Mouse (Mus musculus): ENCODE data around the gene Epsti1. TPM values are rescaled to one million over a fixed set of nuclear protein-coding genes. Genes with fewer than 3 reads are reported as not detected.
"Not testable (repeated sequence)": the region's sequence is repeated elsewhere in the genome, so short reads cannot be mapped to it uniquely, and the experiment has no call there.

Gene Epsti1
- 66.6 and 104 TPM in 2 replicates for polyA plus RNA-seq (2015; fragmentation: Nextera tagmentation; extraction: Ambion mirVana)

DNA sequence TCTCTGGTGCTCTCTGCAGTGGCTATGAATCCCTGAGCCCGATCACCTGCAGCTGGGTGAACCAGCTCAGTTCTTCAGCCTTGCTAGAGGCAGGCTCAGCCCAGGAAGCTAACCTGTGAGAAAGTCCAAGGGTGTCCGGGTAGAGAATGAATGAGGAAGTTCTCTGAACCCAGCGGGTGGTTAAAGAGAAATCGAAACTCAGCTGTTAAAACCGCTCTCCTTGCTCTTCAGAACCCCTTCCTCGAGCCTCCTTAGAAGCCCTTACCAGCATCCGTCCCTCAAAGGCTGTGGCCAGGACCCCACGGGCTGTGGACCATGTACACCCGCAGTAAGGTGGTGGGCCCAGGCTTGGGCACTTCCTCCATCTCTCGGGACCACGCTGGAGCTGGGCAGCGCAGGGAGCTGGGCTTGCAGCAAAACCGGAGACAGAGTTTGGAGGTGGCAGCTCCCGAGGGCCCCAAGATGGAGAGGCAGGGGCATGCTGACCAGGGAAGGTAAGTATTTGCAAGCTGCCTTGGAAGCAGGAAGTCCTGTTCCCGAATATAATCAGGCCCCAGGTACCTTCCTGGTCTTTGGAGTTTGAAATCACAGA is at the start of gene Epsti1:
TSS of gene Epsti1 (plus strand) at position 69 of the 592 bp plus-strand sequence.
- peak; percentile 72 for DNase-seq (ENCODE audit: low spot score)

DNA sequence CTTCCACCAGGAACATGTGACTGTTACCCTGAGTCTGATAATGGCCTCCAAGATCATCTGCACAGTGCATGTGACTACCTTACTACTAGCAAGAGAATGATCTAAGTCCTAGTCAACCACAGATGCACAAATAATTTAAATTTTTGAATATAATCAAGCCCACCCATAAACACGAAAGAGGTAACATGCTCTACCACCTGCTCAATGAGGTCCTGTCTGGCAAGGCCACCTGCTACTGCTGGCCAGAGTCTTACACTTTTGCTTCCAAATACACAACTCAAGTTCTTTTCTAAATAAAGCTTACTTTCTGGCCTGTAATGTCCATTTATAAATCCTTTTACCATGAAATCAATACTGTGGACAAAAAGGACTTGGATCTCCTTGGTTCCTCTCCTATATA is 44.1 kb upstream of the Epsti1 start:
- DNase-seq (ENCODE audit: low spot score): no peak

DNA sequence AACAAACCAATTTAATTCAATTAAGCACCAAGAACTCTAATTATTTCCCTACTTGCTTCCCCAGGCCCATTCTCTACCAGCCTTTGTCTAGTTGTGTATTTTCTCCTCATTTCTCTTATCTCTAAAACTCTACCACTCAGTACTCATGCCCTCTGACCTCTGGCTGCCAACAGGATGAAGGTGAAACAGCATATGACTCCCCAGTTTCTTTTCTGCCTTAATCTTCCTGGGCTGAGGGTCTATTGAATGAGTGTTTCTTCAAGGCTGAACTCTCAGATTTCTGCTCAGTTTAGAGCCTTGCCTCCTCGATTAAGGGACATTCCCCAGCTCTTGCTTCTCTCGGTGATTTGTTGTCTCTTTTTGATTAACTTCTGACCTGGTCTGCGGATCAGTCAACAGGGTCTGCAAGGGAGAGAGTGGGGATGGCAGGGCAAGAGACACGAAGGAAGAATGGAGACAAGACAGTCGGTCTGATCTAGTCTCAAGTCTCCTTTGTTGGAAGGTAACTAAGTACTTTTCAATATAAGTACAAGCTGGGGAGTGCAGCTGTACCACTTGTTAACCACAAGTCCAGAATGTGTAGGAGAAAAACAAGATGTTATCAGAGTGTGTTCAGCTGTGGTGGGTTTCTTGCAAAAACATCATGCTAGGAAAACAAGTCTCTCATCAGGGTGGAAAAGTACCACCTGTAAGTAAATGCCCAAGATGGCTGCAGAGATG is 43.0 kb upstream of the Epsti1 start:
- peak; percentile 84 for DNase-seq (ENCODE audit: low spot score)

DNA sequence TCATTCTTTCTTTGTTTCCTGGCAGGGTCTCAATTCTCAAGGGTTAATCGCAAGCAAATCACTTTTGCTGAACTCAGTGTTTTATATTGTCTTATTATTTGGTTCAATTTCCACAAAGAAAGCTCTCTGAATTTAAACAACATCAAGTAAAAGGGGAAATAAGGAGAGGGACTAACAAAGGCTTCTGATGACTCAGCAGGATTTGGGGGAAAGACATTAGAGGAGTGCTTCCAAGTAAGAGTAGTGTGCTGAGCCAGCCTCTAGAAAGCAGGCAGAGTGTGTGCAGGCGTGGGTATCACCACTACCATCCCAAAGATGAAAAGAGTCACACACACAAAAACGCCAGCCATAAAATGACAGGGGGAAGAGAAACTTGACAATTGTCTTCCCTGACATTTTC is 40.0 kb upstream of the Epsti1 start:
- DNase-seq (ENCODE audit: low spot score): no peak

DNA sequence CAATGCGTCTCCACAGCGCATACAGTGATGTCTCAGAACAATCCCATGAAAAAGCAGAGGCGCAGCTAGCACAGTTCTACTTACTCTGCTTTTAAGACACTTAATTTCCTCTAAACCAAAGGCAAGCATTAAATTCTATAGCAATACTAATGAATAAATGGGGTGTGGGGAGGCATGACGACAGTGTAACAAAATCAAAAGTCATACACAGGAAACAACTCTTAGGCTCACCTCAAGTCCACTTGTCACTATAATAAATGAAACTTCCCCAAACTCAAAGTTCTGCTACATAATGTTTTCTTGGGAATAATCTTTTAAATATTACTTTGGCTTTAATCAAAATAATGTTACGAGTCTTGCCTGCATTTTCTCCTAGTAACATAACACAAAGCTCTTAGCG is 39.5 kb upstream of the Epsti1 start:
- no peak for DNase-seq (ENCODE audit: low spot score)

DNA sequence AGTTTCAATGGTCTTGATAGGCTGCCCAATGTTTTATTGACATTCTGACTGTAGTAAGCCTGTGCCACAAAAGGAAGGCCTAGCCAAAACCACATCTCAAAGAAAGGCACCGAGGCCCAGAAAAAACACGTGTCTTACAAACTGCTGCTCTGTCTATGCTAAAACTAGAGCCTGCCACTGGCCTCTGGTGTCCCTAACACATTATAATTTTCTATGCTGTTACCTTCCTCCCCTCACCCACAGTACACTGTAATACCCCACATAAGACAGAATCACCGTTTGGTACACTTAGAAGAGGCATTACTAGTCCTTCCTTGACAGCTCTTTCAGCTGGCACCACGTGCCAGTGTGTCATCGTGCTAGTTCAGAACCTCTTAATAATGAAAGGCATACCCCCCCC is 36.4 kb upstream of the Epsti1 start:
- peak; percentile 43 for DNase-seq (ENCODE audit: low spot score)

DNA sequence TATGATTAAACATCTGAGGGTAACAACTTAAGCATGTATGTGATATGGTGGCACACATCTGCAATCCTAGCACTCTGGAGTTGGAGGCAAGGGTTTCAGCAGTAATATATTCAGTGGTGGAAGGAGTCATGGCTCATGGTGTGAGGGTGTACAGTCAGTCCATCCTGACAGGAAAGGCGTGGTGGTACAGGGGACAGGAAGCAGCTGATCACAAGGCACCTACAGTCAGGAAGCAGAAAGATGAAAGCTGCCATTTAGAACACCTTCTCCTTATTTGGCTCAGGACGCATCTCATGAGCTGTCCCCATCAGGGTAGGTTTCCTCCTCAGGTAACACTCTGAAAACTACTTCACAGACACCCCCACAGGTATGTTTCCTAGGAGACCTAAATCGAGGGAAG is 33.1 kb upstream of the Epsti1 start:
- DNase-seq (ENCODE audit: low spot score): peak; percentile 49

DNA sequence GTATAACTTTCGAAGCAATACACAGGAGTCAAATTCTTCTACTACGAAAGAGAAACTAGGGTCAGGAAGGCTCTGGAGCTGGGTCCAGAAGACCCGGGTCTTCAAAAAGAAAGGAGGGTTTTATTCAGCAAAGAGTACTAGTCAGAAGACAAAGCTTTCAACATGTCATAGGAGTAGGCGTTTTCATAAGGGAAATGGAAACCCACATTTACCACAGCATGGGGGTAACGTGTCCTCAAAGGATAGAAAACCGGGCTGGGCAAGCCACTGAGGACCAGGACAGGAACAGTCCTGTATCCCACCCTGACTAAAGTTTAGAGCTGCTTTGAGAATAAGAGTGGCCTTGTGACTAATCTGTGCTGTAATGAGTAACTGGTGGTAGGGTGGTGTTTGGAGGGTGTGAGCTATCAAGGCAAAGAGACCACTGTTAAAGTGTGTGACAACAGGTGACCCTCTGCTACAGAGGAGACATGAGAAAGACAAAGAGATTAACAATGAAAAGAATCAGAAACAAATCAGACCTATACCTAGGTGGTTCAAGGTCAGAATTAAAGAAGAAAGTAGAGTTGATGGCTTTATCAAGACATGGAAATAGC is 32.6 kb upstream of the Epsti1 start:
- DNase-seq (ENCODE audit: low spot score): peak; percentile 65

DNA sequence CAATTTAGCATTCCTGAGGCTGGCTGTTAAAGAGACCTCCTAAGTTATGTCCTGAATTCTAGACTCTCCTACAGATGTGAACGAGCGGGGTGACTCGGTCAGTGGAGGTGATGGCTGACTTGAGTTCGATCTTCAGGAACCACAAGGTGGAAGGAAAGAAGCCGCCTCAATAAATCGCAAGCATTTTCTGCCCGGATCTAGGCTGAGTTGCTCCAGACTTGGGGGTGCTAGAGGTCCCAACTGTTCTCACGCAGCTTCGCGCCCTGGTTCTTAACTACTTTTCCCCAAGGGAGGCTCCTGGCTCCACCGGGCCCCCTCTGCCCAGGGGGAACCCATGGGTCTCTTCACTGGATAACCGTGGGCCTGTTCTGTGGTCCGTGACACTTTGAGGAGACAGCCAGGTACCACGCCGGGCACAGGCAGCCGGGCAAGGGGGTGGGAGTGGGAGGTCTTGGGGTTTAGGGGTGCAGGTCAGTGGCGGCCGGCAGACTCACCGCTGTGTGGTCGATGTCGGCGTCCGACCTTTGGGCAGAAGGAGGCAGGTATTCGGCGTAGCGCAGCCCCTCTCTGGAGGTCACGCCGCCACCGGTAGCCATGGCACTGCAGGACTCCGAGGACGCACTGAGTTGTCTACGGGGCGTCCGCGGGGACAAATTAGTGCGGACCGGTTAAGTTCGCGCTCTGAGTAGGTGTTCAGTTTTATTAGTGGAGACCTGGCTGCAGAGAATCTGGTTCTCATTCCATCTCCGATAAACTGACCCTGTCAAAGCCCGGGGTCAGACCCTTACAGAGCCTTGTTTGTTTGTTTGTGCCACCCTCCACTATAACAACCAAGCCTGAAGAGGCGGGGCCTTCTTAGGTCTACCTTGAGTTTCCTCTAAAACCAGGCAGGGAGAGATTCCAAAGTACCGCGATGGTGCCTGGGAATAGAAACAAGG is 29.5 kb upstream of the Epsti1 start, which contains the start of gene Dnajc15:
TSS of gene Dnajc15 (minus strand) at position 822 of the 938 bp plus-strand sequence.
- DNase-seq (ENCODE audit: low spot score): peak; percentile 86

DNA sequence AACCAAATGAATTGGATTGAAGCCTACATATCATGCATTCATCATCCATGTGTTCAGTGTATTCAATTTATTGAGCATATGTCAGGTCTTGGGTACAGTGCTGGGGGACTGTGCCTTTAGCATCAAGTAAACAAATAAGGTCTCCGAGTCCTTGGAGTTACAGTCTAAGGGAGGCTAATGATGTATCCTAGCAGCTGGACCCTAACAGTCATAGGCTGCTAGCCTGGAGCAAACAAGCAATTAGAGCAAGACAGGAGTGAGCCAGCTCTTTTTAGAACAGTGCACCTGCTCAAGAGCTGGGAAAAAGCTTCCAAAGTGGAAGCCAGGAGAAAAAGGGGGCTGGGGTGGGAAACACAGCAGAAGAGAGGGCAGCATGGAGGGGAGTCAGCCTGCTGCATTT is 27.8 kb upstream of the Epsti1 start:
- no peak for DNase-seq (ENCODE audit: low spot score)

DNA sequence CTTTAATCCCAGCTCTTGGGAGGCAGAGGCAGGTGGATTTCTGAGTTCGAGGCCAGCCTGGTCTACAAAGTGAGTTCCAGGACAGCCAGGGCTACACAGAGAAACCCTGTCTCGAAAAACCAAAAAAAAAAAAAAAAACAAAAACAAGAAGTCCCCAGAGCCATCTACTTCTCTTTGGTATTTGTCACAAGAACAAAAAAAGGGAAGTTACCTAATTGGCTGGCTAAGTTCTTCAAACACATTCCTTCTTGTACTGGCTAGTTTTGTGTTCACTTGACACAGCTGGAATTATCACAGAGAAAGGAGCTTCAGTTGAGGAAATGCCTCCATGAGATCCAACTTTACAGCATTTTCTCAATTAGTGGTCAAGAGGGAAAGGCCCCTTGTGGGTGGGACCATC is 26.2 kb upstream of the Epsti1 start:
- DNase-seq (ENCODE audit: low spot score): not testable (repeated sequence)

DNA sequence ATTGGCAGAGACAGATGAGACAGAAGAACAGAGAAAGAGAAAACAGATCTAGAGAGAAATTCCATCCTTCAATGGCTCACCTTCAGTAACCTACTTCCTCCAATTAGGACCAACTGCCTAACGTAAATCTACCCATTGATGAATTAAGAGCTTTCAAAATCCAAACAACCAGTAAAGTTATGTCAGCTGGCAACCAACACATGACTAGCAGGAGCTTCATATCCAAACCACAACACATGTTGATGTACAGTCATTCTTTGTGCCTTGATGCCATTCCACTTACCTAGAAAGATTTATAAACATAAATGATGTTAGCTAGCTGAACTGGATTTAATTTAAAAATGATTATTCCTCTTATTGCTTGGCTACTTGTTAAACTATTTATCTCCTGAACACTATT is 22.0 kb upstream of the Epsti1 start:
- DNase-seq (ENCODE audit: low spot score): no peak

DNA sequence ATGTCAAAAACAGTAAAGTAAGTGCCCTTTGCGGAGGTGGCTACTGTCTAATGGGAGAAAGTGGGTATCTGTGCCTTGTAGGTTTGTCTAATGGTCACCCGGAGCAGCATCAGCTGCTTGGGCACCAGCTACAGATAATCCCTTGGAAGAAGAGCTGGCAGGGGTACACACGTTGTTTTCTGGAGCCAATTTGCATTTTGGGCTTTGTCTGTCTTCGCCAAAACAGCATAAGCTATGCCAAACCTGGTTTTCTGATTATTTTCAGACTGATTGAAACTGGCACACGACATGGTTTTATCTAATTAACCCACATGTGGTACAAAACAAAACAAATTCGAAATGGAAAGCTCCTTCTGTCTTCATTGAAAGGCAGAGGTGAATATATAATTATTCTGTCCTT is 21.4 kb upstream of the Epsti1 start:
- no peak for DNase-seq (ENCODE audit: low spot score)

DNA sequence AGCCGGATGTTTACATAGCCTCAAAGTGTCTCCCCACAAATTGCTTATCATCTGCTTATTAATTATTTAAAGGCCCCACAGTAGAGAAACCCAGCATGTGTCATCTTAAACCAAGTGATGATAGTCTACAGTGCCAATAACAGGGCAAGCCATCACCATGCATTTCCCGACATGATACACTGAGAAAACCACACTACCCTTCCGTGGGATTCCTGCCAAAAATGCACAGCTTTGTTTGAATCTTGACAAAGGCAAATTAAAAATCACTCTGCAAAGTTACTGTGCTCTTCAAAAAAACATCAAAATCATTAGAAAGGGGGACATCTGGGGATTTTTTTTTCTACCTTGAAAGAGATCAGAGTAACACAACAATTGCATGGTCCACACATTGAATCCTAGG is 17.7 kb upstream of the Epsti1 start:
- no peak for DNase-seq (ENCODE audit: low spot score)

DNA sequence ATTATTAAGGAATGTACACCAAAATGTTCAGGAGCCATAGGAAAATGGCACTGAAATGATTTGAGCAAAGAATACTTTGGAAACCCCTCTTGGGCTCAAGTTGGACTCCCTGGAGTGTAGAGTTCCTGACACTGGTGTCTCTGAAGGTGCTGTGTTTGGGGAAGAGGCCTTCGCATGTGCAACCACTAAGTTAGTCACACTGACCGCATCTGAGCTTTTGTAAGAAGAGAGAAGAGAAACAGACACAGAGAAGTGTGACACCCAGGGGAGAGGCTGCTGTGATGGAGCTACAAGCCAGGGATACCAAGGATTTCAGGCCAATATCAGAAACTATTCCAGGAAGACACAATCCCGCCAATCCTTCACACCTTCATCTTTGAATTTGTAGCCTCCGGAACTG is 17.1 kb upstream of the Epsti1 start:
- DNase-seq (ENCODE audit: low spot score): no peak

DNA sequence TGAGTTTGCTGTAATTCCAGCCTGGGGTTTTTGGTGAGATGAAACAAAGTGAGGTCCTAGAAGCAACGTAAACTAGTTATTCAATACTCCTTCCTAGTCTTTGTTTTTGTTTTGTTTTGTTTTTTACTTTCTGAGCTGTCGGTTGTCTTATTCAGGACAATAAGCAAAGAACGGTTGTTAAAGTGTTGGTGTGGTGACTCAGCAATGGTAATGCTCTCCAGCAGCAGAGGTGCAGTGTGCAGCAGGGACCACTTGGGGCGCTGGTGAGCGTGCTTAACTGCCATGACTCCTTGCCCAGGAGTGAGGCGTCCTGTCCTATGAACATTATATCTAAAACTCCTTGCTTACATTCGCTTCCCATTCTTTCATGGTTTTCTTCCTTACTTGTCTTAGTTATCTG is 14.1 kb upstream of the Epsti1 start:
- DNase-seq (ENCODE audit: low spot score): no peak

DNA sequence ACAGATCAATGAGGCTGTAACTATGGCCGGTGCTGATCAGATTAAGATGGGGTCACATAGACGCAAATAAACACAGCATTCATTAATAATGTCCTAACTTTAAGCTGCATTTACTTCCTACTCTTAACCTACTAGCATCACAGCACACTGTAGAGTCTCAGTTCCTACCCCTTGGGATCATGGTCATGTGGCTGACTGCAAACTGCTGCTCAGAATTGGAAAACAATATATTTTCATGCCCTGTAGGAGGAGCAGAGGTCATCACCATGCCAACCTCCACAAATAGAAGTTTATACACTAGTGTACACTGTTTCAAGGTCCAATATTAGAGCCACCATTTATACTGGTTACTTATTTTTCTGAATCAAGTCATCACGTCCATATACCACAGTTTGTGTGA is 8.1 kb upstream of the Epsti1 start:
- no peak for DNase-seq (ENCODE audit: low spot score)

DNA sequence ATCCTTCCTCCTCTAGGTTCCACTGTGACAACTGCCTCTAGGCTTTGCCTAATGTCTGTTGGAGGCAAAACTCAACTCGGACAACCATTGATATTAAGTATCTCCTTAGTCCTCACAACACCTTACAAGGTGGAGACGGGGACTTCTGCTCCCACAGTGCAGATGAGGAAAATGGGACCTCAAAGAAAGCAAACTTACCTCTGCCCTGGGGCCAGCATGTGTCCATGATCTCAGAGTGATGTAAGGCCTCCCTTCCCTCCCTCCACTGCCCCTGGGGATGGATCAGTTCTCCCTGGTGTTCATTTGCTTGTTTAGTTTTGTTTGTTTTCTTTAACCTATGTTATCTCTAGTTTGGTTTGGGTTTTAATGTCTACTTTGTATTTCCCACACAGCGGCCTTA is 1.5 kb upstream of the Epsti1 start:
- DNase-seq (ENCODE audit: low spot score): no peak

DNA sequence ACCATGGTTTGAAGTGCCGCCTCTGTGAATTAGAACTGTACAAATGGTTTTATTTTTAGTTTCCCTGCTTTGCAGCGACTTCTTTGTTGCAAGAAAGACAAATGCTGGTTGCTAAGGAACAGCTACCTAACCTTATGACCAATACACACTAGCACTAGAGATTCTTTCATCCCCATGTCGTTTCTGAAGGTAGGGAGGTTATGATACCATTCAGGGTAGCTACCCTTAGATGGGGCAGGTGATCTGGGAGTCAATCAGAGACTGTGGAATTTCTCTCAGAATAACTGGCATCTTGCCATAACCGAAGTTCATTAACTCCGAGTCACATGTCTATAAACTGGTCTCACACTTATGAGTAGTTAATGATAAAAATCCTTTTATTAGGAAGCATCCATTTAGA is 1.4 kb downstream of the Epsti1 start:
- DNase-seq (ENCODE audit: low spot score): no peak

DNA sequence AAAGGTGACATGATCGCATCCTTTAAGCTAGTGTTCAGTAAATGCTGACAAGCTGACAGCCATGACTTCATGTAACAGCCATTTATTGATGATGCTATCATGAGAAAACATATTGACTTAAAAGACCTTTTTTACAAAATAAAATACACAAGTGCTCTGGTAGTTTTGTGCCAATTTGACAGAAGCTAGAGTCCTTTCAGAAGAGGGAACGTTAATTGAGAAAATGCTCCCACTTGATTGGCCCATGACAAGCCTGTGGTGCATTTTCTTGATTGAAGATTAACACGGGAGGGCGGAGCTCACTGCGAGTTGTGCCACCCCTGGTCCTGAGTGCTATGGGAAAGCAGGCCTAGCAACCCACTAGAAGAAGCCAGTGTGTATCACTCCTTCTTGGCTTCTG is 2.5 kb downstream of the Epsti1 start:
- DNase-seq (ENCODE audit: low spot score): no peak

DNA sequence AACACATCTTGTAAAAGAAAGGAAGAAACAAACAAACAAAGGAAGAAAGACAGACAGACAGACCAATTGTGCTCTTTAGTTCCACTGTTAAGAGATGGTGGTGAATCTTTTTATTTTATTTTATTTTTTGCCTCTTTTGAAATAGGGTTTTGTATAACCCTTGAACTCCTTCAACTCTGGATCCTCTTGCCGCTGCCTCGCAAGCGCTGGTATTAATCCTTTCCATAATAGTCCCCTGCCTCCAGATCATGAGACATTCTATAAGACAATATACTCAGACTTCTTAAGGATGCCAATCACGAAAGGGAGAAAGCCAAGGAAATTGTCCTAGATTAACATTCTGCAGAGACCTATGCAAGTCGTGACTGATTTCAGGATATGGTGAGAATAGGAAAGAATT is 11.7 kb downstream of the Epsti1 start:
- DNase-seq (ENCODE audit: low spot score): no peak

DNA sequence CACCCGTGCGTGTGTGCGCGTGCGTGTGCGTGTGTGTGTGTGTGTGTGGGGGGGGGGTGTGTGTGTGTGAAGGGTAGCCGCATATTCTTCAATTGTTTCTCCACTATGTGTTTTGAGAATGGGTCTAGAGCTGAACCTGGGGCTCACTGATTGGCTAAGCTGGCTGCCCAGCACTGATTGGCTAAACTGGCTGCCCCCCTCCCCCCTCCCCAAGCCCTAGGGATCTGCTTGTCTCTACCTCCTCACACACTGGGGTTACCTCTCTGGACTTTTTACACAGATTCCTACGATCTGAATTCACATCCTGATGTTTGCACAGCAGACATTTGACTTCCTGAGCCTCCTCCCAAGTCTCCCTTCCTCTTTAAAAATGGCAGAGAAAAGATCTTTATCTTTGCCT is 17.6 kb downstream of the Epsti1 start:
- no peak for DNase-seq (ENCODE audit: low spot score)
